Mouse (Mus musculus) cerebral cortex, adult 2 months (tissue): ENCODE results near the gene Chrne.

ENCODE experiments used
- WGBS: fragments of 180-500 bp; shearing (Covaris S2); methylation state at CpG from one replicate; pipeline ENCODE4 v1.1.7; 2018; 5-methylcytosine and 5-hydroxymethylcytosine counted together

Chrne gene

GRCm38 (mm10) chr11:70585457-70585856 lies 33.6 kb downstream of the Chrne start:
- 25% methylated on average over 7 of the region's 7 CpGs for WGBS

GRCm38 (mm10) chr11:70583775-70584174 lies 35.2 kb downstream of the Chrne start:
- 62% methylated on average over 7 of the region's 7 CpGs for WGBS

- WGBS, result 19% methylated on average over 6 of the region's 6 CpGs
Observed at GRCm38 (mm10) chr11:70583022-70583714, 35.8 kb downstream of the Chrne start.

DNA sequence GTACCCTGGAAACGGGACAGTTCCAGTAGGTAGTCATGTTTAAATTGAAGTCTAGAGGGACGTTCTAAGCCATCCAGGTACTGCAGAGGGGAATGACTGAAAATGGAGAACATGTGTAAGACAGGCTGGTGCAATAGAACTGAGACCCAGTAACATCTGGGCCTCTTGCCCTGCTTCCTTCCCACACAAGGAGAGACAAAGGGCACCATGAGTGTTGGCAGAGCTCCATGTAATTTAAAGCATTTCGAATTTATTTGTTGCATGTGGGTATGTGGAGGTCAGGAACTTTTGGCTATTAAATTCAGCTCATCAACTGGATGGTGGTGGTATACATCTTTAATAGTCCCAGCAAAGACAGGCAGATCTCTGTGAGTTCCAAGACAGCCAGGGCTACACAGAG lies 36.8 kb downstream of the Chrne start:
- WGBS, result 47% methylated on average over 3 of the region's 3 CpGs

- WGBS, result 55% methylated on average over 3 of the region's 3 CpGs
Observed at GRCm38 (mm10) chr11:70580921-70581320, 38.1 kb downstream of the Chrne start.

DNA sequence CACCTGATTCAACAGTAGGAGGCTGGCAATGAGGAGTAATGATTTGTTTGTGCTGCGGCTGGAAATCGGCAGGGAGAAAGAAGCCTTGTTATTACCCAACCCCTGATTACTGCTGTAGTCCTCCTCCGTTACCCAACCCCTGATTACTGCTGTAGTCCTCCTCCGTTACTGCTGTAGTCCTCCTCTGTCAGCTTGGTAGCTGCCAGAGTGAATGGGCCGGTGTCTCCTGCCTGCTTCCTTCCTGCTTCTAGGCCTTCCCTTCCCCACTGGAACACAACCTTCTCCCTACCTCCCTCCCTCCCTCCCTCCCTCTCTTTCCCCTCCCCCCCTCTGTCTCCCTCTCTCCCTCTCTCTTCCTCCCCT lies 38.7 kb downstream of the Chrne start:
- 6% methylated on average over 5 of the region's 5 CpGs for WGBS

DNA sequence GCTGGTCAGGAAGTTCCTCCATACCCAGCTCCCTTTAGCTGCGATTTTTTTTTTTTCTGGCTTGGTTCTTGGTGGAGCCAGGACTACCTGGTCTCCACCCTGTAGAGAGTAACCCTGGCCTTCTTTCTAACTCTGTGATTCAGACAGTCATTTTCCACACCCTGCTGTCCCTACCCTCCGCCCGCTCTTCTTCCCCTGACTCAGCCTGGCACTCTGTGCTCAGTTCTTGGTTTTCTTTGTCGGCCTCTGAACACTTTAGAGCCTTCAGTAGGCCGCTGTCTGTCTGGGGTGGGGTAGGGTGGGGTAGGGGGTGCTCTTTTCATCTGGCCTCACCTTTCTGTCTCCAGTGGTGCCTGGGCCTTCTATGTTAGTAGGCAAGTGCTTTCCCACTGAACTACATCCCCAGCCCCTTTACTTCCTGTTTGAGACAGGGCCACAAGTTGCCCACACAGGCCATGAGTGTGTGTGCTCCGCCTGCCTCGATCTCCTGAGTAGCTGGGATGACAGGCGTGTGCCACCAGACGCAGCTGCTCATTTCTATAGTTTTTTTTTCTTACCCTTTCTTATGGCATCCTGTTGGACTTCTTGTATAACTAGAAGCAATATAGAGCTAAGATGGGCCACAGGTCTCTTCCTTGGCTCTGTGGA lies 39.2 kb downstream of the Chrne start:
- WGBS, result 42% methylated on average over 9 of the region's 9 CpGs

DNA sequence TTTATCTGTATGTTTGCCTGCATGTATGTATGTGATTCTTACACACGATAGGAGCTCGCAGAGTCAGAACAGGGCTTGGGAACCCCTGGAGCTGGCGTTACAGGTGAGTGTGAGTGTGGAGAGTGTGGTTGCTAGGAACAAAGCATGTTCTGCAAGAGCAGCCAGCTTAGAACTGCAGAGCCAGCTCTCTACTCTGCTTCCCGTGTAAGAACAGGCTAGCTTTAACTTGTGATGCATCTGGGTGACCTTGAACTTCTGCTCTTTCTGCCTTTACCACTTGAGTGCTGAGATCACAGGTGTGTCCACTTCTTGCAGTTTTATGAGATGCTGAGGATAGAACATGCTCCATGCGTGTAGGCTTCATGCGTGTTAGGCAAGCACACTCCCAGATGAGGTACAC lies 40.1 kb downstream of the Chrne start:
- WGBS, result 77% methylated on average over 6 of the region's 6 CpGs

DNA sequence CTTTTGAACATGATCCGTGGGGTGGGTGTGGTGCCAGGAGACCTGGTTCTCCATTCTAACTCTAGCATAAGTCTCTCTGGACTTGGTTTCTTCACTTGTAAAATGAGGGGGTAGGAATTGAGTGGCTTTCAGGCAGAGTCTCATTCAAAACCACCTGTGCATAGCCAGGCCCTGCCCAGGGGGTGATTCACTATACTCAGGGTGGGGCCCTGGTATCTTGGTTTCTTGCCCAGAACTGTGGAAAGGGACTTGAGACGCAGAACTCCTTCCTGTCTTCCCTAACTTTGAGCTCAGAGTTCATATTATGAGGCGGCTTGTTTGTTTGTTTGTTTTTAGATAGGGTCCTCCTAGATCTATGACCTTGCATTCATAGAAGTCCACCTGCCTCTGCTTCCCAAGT lies 41.8 kb downstream of the Chrne start:
- 40% methylated on average over 3 of the region's 3 CpGs for WGBS

GRCm38 (mm10) chr11:70573872-70574271 lies 45.1 kb downstream of the Chrne start:
- WGBS, result 32% methylated on average over 6 of the region's 6 CpGs

GRCm38 (mm10) chr11:70572348-70572902 lies 46.6 kb downstream of the Chrne start:
- 61% methylated on average over 5 of the region's 5 CpGs for whole genome bisulfite sequencing

DNA sequence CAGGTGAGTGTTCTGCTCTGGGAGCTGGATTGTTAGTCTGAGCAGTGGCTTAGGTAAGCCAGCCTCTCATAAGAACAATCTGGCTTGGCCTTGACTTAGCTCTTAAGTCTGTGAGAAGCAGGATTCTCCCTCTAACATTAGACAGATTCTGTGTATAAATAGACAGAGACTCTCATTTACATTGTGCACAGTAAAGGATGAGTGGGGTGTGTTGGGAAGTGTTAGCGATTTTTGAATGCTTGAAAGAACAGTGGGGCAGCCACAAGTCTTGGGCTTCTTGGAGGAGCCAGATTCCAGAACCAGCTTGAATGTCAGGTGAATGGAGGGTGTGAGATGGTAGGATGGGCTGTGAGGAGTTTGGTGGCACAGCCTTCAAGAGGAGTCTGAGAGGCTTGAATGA lies 47.4 kb downstream of the Chrne start:
- WGBS, result 36% methylated on average over 1 of the region's 1 CpGs

DNA sequence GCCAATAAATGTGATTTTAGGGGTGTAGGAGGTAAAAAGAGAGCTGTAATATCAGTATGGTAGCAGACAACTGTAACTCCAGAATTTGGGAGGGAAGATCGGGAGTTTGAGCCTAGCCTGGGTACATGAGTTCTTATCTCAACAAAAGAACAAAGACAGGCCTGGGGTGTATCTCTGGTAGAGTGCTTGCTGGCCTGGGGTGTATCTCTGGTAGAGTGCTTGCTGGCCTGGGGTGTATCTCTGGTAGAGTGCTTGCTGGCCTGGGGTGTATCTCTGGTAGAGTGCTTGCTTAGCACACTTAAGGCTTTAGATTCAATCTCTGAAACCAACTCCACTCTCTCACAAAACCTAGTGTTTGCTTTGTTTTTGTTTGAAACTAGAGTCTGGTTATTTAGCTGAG lies 48.4 kb downstream of the Chrne start:
- WGBS, result 78% methylated on average over 1 of the region's 1 CpGs

GRCm38 (mm10) chr11:70566586-70566985 lies 52.4 kb downstream of the Chrne start:
- WGBS, result 34% methylated on average over 7 of the region's 7 CpGs
